In the genomic region with DNA sequence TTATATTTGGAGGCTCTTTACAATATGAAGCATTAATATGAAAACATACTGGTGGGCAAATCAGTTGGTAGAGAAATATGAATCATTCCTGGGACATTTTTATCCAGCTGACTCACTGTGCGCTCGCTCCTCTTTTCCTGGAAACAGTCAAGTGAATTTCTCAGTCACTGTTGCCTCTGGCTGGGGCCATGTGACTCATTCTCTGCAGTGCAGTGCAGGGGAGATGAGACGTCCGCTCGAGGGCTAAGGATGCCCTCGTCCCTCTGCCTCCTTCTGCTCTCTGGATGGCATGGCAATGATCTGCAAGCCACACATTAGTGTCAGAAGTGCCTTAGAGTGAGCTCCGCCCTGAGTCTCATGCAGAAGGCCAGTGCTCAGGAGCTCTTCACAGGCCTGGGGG, we compare ENCODE assay signal across 9 mouse cellular contexts. TPM values are rescaled to one million over a fixed set of nuclear protein-coding genes. Genes with fewer than 3 reads are reported as not detected.
A peak's percentile ranks its signal among the peaks of the same experiment; 100 is the strongest.
DNase-seq lines count a peak whose midpoint lies in the region; ATAC-seq lines count a peak whose summit lies in the region.
"Had no signal": no experiment of that assay in that cellular context is flagged by ENCODE, and none has a peak within 500 bp of the region (broad histone marks: within the 10 kb centered on the region; RNA-seq: fewer than 3 reads in every experiment).

No protein-coding gene starts in this region.

- H3K36me3 ChIP-seq in kidney, embryonic 16.5 days (ENCODE audit: insufficient read depth, low read length), result no peaks in the 10 kb centered on the region

- no peak overlapping the region for H3K9ac ChIP-seq in kidney, embryonic 16.5 days (replicated peaks; ENCODE audit: low read length)

- no peak overlapping the region for H3K4me3 ChIP-seq in kidney, embryonic 16.5 days (ENCODE audit: low read length)

- no peaks in the 10 kb centered on the region for H3K27me3 ChIP-seq in kidney, embryonic 16.5 days (ENCODE audit: insufficient read depth, low read length)

- H3K4me1 ChIP-seq in kidney, embryonic 16.5 days (ENCODE audit: insufficient read depth, low read length), result 0 out of 2 replicates have a peak, but pooled peaks cover 5% of the 10 kb centered on the region

- H3K4me2 ChIP-seq in kidney, embryonic 16.5 days (replicated peaks; ENCODE audit: low read depth, low read length), result no peak overlapping the region

- peak; percentile 70 for ATAC-seq in kidney, embryonic 16.5 days (ENCODE audit: low FRiP score, low TSS enrichment)

- WGBS in kidney, embryonic 16.5 days, result 56% methylated on average over 7 of the region's 7 CpGs

- intact Hi-C loops in left cerebral cortex, postnatal 4 days (cut with DNase I), result no loop called here

- peaks cover 4% of the 10 kb centered on the region; the same call in 1 of the 2 replicates for H3K9me3 ChIP-seq in kidney, embryonic 16.5 days (ENCODE audit: low read length)

- H3K27ac ChIP-seq in kidney, embryonic 16.5 days (ENCODE audit: low read length), result 0 out of 2 replicates have a peak overlapping the region, but pooled peaks have one; percentile 29

- peak; percentile 29 for DNase-seq in left cerebral cortex, adult 11 months (ENCODE audit: low spot score)
- no peak for DNase-seq in left cerebral cortex, postnatal 4 days
- DNase-seq in adrenal gland, adult 8-10 months, result peak; percentile 83
- DNase-seq in right cerebral cortex, adult 2 months (ENCODE audit: low spot score in 2 of 2), result peak; percentile 75 to 76
- no peak for DNase-seq in gastrocnemius, postnatal 10 days
- DNase-seq in neural tube, embryonic 10.5 days (ENCODE audit: extremely low spot score, low spot score), result no peak
- no peak for DNase-seq in thymus, postnatal 4 days
- DNase-seq: thymus, adult 2 months had no signal

RNA-seq across cellular contexts. Expression of a gene that starts 41.0 kb away (rescaled TPM):
- total RNA-seq in left cerebral cortex, postnatal 4 days (2021), result 10 to 100 TPM; 40.5 to 41.7 TPM
- total RNA-seq in adrenal gland, adult 8-10 months (2022), result 100 to 1,000 TPM; 168 to 361 (median 321) TPM
- 20.6 and 21.3 TPM in 2 replicates for polyA plus RNA-seq in kidney, embryonic 16.5 days (2015; fragmentation: Nextera tagmentation; extraction: Ambion mirVana)
- 100 to 1,000 TPM; 230 to 244 TPM for total RNA-seq in gastrocnemius, postnatal 10 days (2021)

Comparison
In these comparisons a context has a peak if more than half of its experiments do, and no peak if none do; other contexts are left out.
1. DNase-seq: peak in left cerebral cortex, adult 11 months (single experiment), adrenal gland, adult 8-10 months (single experiment) and right cerebral cortex, adult 2 months (2 of 2); none in left cerebral cortex, postnatal 4 days (single experiment), gastrocnemius, postnatal 10 days (single experiment), neural tube, embryonic 10.5 days (single experiment) and thymus, postnatal 4 days (single experiment).